Mouse (Mus musculus): ENCODE data around the gene Rybp. TPM values are rescaled to one million over a fixed set of nuclear protein-coding genes. Genes with fewer than 3 reads are reported as not detected.

Gene Rybp
- polyA plus RNA-seq, 1 experiment from 2014 or later = 15.9 TPM

GRCm38 (mm10) chr6:100278841-100279240, 8.4 kb downstream of the Rybp start:
- Histone ChIP-seq H3K4me1 (peaks cover 26% of the 10 kb centered on the region), H3K9me3 (replicated peaks) (no peaks in the 10 kb centered on the region), H3K27ac (no peak overlapping the region), H3K4me3 (no peak overlapping the region), H3K36me3 (peaks cover 8% of the 10 kb centered on the region), H3K27me3 (ENCODE audit: low read depth, poor library complexity, severe bottlenecking) (no peaks in the 10 kb centered on the region)
- DNase-seq (ENCODE audit: low spot score) = no peak
- 88% methylated on average over 1 of the region's 1 CpGs for WGBS

- Histone ChIP-seq H3K27me3 (ENCODE audit: low read depth, poor library complexity, severe bottlenecking) (no peaks in the 10 kb centered on the region), H3K4me3 (no peak overlapping the region), H3K36me3 (peaks cover 9% of the 10 kb centered on the region; the same call in 1 of the 2 replicates), H3K4me1 (peaks cover 27% of the 10 kb centered on the region), H3K27ac (no peak overlapping the region), H3K9me3 (replicated peaks) (no peaks in the 10 kb centered on the region)
- no peak for DNase-seq (ENCODE audit: low spot score)
- 82% methylated on average over 3 of the region's 3 CpGs for WGBS
Measured at GRCm38 (mm10) chr6:100276344-100276743, 10.9 kb downstream of the Rybp start.

DNA sequence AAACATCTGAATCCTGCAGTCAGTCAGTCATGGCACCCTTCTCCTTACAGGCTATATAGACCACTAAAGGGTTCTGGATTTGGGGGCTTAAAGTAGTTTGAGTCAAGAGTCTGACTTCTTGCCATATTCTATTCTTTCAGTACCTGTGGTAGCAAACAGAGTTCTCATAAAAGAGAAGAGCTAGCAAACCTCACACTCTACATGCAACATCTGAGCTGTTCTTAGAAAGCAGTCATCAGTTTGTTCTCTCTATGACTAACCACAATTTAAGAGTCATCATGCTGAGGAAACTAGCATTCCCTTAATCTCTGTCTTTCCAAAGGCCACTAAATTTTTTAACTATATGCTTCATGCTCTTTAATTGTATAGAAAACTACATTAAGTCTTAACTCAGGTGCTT, 11.6 kb downstream of the Rybp start:
- no peaks in the 10 kb centered on the region for H3K27me3 ChIP-seq (ENCODE audit: low read depth, poor library complexity, severe bottlenecking)
- no peak for DNase-seq (ENCODE audit: low spot score)
- H3K4me1 ChIP-seq = peaks cover 27% of the 10 kb centered on the region
- no peak overlapping the region for H3K4me3 ChIP-seq
- peaks cover 7% of the 10 kb centered on the region; the same call in 1 of the 2 replicates for H3K36me3 ChIP-seq
- H3K9me3 ChIP-seq (replicated peaks) = no peaks in the 10 kb centered on the region
- no peak overlapping the region for H3K27ac ChIP-seq

- peaks cover 7% of the 10 kb centered on the region; the same call in 1 of the 2 replicates for H3K36me3 ChIP-seq
- no peak for DNase-seq (ENCODE audit: low spot score)
- no peaks in the 10 kb centered on the region for H3K27me3 ChIP-seq (ENCODE audit: low read depth, poor library complexity, severe bottlenecking)
- no peak overlapping the region for H3K27ac ChIP-seq
- H3K4me3 ChIP-seq = no peak overlapping the region
- H3K4me1 ChIP-seq = peaks cover 21% of the 10 kb centered on the region
- no peaks in the 10 kb centered on the region for H3K9me3 ChIP-seq (replicated peaks)
- 55% methylated on average over 1 of the region's 1 CpGs for WGBS
Measured at GRCm38 (mm10) chr6:100273556-100273955, 13.7 kb downstream of the Rybp start.

GRCm38 (mm10) chr6:100271992-100272391, 15.3 kb downstream of the Rybp start:
- Histone ChIP-seq H3K9me3 (replicated peaks) (no peaks in the 10 kb centered on the region), H3K4me3 (no peak overlapping the region), H3K27me3 (ENCODE audit: low read depth, poor library complexity, severe bottlenecking) (no peaks in the 10 kb centered on the region), H3K4me1 (peaks cover 11% of the 10 kb centered on the region), H3K27ac (no peak overlapping the region), H3K36me3 (peaks cover 12% of the 10 kb centered on the region; the same call in 1 of the 2 replicates)
- DNase-seq (ENCODE audit: low spot score) = no peak
- 86% methylated on average over 3 of the region's 3 CpGs for whole genome bisulfite sequencing

DNA sequence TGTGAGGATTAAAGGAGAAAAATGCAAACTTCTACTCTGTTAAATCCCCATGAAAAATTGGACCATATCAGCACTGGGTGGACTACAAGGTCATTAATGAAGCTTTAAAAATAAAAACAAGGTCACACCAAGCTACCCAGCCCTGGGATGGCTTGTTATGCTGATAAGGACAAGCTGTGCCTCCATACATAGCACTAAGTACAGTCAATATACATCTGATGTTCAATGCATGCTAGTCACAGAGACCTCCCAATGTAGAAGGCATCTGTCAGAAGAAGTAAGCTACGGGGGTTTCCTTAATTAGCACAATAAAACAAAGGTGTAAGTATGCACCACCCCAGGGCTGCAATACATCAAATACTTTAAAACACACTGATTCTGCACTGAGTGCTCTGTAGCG, 16.5 kb downstream of the Rybp start:
- Histone ChIP-seq H3K27me3 (ENCODE audit: low read depth, poor library complexity, severe bottlenecking) (no peaks in the 10 kb centered on the region), H3K4me1 (peaks cover 5% of the 10 kb centered on the region; the same call in 1 of the 2 replicates), H3K36me3 (peaks cover 12% of the 10 kb centered on the region; the same call in 1 of the 2 replicates), H3K27ac (no peak overlapping the region), H3K9me3 (replicated peaks) (no peaks in the 10 kb centered on the region), H3K4me3 (no peak overlapping the region)
- 70% methylated on average over 2 of the region's 2 CpGs for WGBS
- DNase-seq (ENCODE audit: low spot score) = no peak

DNA sequence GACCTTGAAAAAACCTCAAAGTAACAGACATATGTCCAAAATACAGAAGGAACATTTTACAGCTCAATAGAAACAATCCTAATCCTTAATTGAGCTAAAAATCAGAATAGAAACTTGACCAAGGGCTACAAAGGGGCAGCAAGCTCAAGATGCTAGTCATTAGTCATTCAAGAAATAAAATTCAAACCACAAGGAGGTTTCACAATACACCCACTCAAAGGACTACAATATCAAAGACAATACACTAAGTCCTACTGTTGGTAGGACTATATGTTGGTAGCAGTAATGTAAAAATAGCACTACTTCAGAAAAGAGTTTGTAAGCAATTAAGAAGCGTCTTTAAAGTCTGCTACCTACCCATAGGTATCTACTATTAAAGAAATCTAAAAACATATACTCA, 27.7 kb downstream of the Rybp start:
- Histone ChIP-seq H3K4me3 (no peak overlapping the region), H3K9me3 (replicated peaks) (no peaks in the 10 kb centered on the region), H3K27me3 (ENCODE audit: low read depth, poor library complexity, severe bottlenecking) (no peaks in the 10 kb centered on the region), H3K27ac (no peak overlapping the region), H3K4me1 (peaks cover 12% of the 10 kb centered on the region; the same call in 1 of the 2 replicates), H3K36me3 (no peaks in the 10 kb centered on the region)
- DNase-seq (ENCODE audit: low spot score) = no peak
- 94% methylated on average over 1 of the region's 1 CpGs for WGBS

DNA sequence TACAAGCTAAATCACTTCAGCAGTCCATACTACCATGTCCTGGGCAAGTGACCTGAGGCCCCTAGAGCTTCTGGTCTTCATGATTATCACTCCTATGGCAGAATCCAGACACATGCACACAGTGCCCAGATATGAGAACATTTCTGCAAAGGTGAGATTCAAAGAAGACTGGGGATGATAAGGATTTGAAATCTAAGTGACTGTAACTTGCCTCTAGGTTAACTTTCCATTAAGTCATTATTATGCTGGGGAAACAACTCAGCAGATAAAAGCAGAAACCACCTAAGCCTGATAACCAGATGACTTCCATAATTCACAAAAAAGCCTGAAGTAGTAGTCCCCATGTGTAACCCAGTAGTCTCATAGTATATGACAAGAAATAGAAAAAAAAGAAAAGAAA, 29.0 kb downstream of the Rybp start:
- DNase-seq (ENCODE audit: low spot score) = no peak
- Histone ChIP-seq H3K4me3 (no peak overlapping the region), H3K4me1 (peaks cover 6% of the 10 kb centered on the region; the same call in 1 of the 2 replicates), H3K27me3 (ENCODE audit: low read depth, poor library complexity, severe bottlenecking) (no peaks in the 10 kb centered on the region), H3K9me3 (replicated peaks) (no peaks in the 10 kb centered on the region), H3K36me3 (no peaks in the 10 kb centered on the region), H3K27ac (no peak overlapping the region)

GRCm38 (mm10) chr6:100255411-100255810, 31.9 kb downstream of the Rybp start:
- WGBS = 89% methylated on average over 1 of the region's 1 CpGs

DNA sequence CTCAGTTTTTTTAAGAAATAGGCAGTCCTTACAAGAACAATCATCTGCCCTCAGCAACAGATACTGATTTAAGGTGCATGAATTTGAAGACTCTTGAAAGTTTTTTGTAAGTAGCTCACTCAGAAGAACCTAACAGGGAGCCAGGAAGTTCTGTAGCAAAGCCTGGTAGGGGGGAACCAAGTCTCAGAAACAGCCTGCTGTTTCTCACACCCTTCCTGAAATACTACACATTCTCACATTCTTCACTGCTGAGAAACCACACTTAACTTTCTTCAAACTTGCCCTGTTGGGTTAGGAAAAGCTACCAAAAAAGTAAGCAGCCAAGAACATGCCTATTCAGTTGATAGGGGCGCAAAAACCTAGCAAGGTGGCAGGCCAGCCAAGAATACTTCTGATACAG, 32.6 kb downstream of the Rybp start:
- 94% methylated on average over 1 of the region's 1 CpGs for WGBS
- peaks cover 6% of the 10 kb centered on the region; the same call in 1 of the 2 replicates for H3K4me1 ChIP-seq
- no peak overlapping the region for H3K27ac ChIP-seq
- no peak for DNase-seq (ENCODE audit: low spot score)
- no peak overlapping the region for H3K4me3 ChIP-seq
- H3K36me3 ChIP-seq = no peaks in the 10 kb centered on the region
- no peaks in the 10 kb centered on the region for H3K9me3 ChIP-seq (replicated peaks)
- H3K27me3 ChIP-seq (ENCODE audit: low read depth, poor library complexity, severe bottlenecking) = no peaks in the 10 kb centered on the region

More at GRCm38 (mm10) chr6:100255411-100255810, 31.9 kb downstream of the Rybp start:
- no peak for DNase-seq (ENCODE audit: low spot score)
- Histone ChIP-seq H3K9me3 (replicated peaks) (no peaks in the 10 kb centered on the region), H3K4me3 (no peak overlapping the region), H3K4me1 (peaks cover 6% of the 10 kb centered on the region; the same call in 1 of the 2 replicates), H3K27ac (no peak overlapping the region), H3K27me3 (ENCODE audit: low read depth, poor library complexity, severe bottlenecking) (no peaks in the 10 kb centered on the region), H3K36me3 (no peaks in the 10 kb centered on the region)

DNA sequence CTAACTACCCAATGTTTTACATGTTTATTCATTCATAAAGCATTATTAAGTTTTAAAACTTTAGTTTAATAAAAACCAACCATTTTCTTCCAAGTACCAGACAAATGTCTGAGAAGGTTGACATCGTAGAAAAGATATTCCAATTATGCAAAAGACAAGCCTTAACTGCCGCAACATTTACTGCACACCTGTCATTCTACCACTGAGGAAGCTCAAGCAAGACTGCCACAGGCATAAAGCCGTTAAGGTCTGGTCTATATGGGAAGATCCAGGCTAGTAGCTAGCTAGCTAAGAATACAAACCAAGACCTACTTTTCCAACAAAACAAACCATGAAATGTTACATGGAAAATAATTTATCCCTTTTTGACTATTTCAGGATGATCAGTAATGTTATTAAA, 42.8 kb downstream of the Rybp start:
- no peak for DNase-seq (ENCODE audit: low spot score)
- Histone ChIP-seq H3K9me3 (replicated peaks) (no peaks in the 10 kb centered on the region), H3K27me3 (ENCODE audit: low read depth, poor library complexity, severe bottlenecking) (no peaks in the 10 kb centered on the region), H3K4me1 (peaks cover 4% of the 10 kb centered on the region; the same call in 1 of the 2 replicates), H3K27ac (no peak overlapping the region), H3K4me3 (no peak overlapping the region), H3K36me3 (0 out of 2 replicates have a peak, but pooled peaks cover 4% of the 10 kb centered on the region)
- WGBS = 80% methylated on average over 3 of the region's 3 CpGs

DNA sequence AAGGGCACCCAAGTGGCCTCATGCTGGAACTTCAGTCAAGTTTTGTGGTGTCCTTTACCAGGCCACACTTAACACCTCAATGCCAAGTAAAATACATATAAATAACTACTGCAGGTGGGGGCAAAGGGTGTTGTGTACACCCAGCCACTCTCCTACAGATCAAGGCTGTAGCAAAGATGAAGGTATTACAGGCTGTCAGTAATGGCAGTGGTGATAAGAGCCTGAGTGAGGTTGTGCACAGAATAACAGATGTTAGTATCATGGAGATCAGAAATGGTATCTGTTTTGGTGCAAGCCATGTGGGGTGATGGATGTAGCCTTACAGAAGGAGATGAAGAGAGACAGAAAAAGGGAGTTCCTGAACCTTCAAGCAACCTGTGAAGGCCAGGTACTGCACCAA, 52.2 kb downstream of the Rybp start:
- DNase-seq (ENCODE audit: low spot score) = no peak
- Histone ChIP-seq H3K36me3 (peaks cover 16% of the 10 kb centered on the region), H3K27ac (no peak overlapping the region), H3K27me3 (ENCODE audit: low read depth, poor library complexity, severe bottlenecking) (no peaks in the 10 kb centered on the region), H3K4me3 (no peak overlapping the region), H3K9me3 (replicated peaks) (no peaks in the 10 kb centered on the region), H3K4me1 (peaks cover 12% of the 10 kb centered on the region)

DNA sequence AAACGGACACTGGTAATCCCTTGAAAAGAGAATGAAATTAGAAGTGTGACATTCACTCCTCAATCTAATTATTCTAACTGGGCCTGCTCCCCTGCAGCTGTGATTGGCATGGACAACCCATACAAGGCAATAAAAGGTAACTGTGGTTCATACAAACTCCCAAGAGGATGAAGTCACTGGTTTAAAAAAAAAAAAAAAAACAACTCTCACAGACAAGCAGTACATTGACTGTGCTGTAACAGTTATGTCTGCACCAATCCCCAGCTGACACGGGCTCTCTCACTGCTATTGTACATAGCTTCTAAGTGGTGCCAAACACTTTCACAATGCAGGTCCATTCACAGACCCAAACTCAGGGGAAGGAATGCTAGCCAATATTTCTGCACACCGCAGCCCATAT, 53.8 kb downstream of the Rybp start:
- H3K4me3 ChIP-seq = no peak overlapping the region
- H3K27me3 ChIP-seq (ENCODE audit: low read depth, poor library complexity, severe bottlenecking) = no peaks in the 10 kb centered on the region
- H3K9me3 ChIP-seq (replicated peaks) = no peaks in the 10 kb centered on the region
- DNase-seq (ENCODE audit: low spot score) = no peak
- peaks cover 16% of the 10 kb centered on the region for H3K36me3 ChIP-seq
- H3K27ac ChIP-seq = no peak overlapping the region
- H3K4me1 ChIP-seq = peaks cover 12% of the 10 kb centered on the region
- 94% methylated on average over 3 of the region's 3 CpGs for WGBS

DNA sequence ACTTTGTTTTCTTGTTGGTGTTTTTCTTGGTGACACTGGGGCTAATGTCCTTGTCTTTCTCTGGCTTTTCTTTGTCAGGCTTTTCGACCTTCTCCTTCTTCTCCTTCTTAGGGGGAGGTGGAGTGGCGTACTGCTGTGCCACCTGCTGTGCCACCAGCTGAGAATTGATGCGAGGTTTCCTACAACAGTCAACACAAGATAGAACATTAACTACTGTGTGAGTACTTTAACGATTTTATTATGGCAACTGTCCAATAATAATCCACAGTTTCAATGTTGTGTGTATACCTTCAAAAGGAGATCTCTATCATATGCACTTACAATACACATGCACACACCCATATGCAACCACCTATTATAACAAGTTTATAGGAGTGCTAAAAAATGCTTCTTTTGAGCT, 54.2 kb downstream of the Rybp start:
- WGBS = 74% methylated on average over 4 of the region's 4 CpGs
- H3K27ac ChIP-seq = no peak overlapping the region
- H3K36me3 ChIP-seq = peaks cover 16% of the 10 kb centered on the region
- no peaks in the 10 kb centered on the region for H3K27me3 ChIP-seq (ENCODE audit: low read depth, poor library complexity, severe bottlenecking)
- H3K4me3 ChIP-seq = no peak overlapping the region
- no peak for DNase-seq (ENCODE audit: low spot score)
- H3K9me3 ChIP-seq (replicated peaks) = no peaks in the 10 kb centered on the region
- H3K4me1 ChIP-seq = peaks cover 12% of the 10 kb centered on the region

Measured in limb, embryonic 10.5 days (tissue).